Mouse (Mus musculus): ENCODE results near the gene Mettl17.

DNA sequence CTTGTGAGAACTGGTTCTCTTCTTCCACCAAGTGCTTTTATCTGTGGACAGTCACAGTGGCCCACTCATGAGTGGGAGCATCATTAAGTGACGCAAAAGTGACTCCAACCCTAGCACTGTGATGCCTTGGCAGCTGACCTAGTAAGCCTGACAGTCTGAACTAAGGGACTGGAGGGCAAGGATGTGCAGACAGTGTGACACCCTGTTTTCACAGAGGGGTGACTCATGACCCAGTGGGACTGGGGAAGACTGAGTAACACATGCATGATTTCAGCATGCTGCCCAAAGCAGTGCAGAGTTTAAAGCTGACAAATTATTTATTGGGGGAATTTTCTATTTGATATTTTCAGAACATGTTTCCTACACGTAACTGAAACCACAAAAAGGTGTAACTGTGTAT lies 13.9 kb upstream of the Mettl17 start:
- TF ChIP-seq CTCF (IDR thresholded peaks at IDR 0.05; ENCODE audit: low read depth) (no peak), EP300 (optimal IDR thresholded peaks at IDR 0.05) (no peak)
